In the genomic region with DNA sequence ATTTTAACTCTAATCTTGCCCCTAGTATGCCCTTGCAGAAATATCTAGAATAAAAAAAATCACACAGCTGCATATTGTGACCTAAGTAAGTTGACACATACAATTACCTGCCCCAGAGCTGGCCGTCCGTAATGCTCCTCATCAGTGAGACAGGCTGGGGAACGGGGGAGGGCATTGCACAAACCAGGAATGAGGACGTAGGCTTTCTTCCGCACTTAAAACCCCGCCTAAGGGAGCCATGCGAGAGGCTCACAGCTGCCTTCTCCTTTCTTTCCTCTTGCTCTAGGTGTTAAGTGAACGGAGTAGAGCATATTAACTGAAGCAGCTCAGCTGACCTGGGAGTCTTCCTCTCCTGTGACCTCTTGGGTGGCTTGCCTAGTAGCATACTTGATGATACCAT, we compare ENCODE assay signal across 23 mouse cellular contexts.
"Had no signal": no experiment of that assay in that cellular context is flagged by ENCODE, and none has a peak within 500 bp of the region (broad histone marks: within the 10 kb centered on the region; RNA-seq: fewer than 3 reads in every experiment).

No protein-coding gene starts in this region.

- H3K36me3 ChIP-seq: heart, embryonic 10.5 days; heart, embryonic 12.5 days; hindbrain, embryonic 13.5 days; limb, embryonic 13.5 days; limb, embryonic 15.5 days had no signal

- H3K4me2 ChIP-seq: heart, embryonic 12.5 days; hindbrain, embryonic 13.5 days; limb, embryonic 13.5 days; limb, embryonic 15.5 days had no signal

- H3K9me3 ChIP-seq: heart, embryonic 10.5 days; heart, embryonic 12.5 days; hindbrain, embryonic 13.5 days; limb, embryonic 13.5 days; limb, embryonic 15.5 days had no signal

- H3K4me3 ChIP-seq: gastrocnemius, adult 2 months; heart, embryonic 10.5 days; heart, embryonic 12.5 days; hindbrain, embryonic 13.5 days; layer of hippocampus, adult 2 months; left cerebral cortex, adult 2 months; limb, embryonic 13.5 days; limb, embryonic 15.5 days had no signal

- H3K27ac ChIP-seq: gastrocnemius, adult 2 months; heart, embryonic 10.5 days; hindbrain, embryonic 13.5 days; layer of hippocampus, adult 2 months; left cerebral cortex, adult 2 months; limb, embryonic 13.5 days; limb, embryonic 15.5 days had no signal

- H3K9ac ChIP-seq: heart, embryonic 12.5 days; hindbrain, embryonic 13.5 days; limb, embryonic 13.5 days; limb, embryonic 15.5 days had no signal

- DNase-seq: gastrocnemius, adult 2 months; gastrocnemius, postnatal 10 days; gastrocnemius, postnatal 25 days; heart, adult 18-20 months; heart, postnatal 10 days; heart, postnatal 36 days; kidney, adult 18-20 months; kidney, adult 8-10 months; kidney, postnatal 10 days; kidney, postnatal 25 days; kidney, postnatal 4 days; left cerebral cortex, postnatal 4 days had no signal

- H3K27me3 ChIP-seq: heart, embryonic 12.5 days; limb, embryonic 13.5 days; limb, embryonic 15.5 days had no signal

- ATAC-seq: forebrain, embryonic 16.5 days; hindbrain, embryonic 16.5 days; inflammation-experienced regulatory T-cells, adult 6 months; intestine, postnatal 0 days had no signal
